Mouse (Mus musculus) adipocyte (in vitro differentiated cells): ENCODE measurements around the gene Mark4.

Experiments used
- DNase-seq: peaks from one replicate; pipeline ENCODE4 v3.0.0-alpha.2; 2016; ENCODE audit warnings: low spot score

The Mark4 gene

GRCm38 (mm10) chr7:19436276-19436675, 22.3 kb downstream of the Mark4 start:
- no peak for DNase-seq

- no peak for DNase-seq
Observed at GRCm38 (mm10) chr7:19432475-19432874, 26.1 kb downstream of the Mark4 start.

GRCm38 (mm10) chr7:19430402-19430801, 28.2 kb downstream of the Mark4 start:
- DNase-seq: no peak

- DNase-seq: no peak
Observed at GRCm38 (mm10) chr7:19429726-19430125, 28.9 kb downstream of the Mark4 start.

DNA sequence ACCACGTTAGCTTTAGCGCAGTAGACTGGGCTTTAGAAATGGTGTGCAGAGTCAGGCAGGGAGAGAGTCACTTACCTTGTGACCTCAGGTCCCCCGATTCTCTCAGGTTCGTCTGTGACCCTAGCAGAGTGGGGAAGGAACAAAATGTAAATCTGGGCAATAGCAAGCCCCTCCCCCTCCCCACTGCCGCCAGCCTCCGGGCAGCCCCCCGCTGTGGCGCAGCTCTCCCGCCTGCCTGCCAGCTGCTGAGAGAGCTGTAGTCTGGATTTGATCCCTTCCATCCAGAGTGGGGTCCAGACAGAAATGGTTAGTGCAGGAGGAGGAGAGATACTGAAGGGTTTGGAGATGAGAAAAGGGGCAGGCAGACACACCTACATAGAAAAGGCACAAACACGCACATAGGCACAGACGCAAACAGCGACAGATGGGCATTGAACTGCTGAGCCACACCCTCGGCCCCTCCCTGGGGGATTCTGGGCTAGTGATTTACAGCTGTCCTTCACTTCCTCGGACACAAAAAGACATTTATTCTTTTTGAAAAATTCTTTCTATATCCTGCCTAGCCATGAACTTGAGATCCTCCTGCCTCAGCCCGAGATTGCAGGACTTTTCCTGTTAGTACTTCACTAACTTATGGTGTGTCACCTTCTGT, 30.5 kb downstream of the Mark4 start:
- DNase-seq: no peak

DNA sequence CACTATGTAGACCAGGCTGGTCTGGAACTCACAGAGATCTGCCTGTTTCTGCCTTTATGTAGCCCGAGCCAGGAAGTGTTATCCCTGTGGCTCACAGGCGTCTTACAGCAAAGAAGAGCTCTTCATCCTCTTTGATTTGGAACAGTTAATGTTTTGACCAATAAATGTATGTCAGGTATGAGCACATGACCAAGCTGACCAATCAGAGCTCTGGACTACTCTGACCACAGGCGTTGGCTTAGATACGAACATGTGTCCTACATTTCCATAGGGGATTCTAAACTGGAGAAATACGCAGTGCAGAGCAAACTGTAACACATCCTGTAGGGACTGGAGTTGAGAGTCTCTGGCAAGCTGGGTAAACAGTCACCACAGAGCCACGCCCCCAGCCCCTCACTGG, 31.7 kb downstream of the Mark4 start:
- DNase-seq: no peak

DNA sequence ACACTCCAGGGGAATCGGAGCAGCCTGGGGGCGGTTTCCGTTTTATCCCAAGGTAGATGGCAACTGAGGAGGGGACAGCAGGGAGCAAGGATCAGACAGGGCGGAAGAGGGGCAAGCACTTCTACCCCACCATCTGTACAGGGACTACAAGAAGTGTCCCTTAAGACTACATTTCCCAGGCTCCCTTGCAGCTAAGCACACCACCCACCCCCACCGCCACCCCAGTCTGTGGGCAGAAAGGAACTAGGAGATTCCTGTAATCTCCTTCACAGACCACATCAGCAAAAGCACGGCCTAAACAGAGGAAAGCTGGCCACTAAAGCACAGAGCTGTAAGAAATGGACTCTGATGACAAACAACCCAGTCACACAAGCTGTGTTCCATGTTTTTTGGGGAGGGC, 32.3 kb downstream of the Mark4 start:
- DNase-seq: no peak

- DNase-seq: no peak
Observed at GRCm38 (mm10) chr7:19424051-19424450, 34.6 kb downstream of the Mark4 start.

GRCm38 (mm10) chr7:19423083-19423482, 35.5 kb downstream of the Mark4 start:
- no peak for DNase-seq

- DNase-seq: no peak
Observed at GRCm38 (mm10) chr7:19420821-19421636, 37.6 kb downstream of the Mark4 start.

DNA sequence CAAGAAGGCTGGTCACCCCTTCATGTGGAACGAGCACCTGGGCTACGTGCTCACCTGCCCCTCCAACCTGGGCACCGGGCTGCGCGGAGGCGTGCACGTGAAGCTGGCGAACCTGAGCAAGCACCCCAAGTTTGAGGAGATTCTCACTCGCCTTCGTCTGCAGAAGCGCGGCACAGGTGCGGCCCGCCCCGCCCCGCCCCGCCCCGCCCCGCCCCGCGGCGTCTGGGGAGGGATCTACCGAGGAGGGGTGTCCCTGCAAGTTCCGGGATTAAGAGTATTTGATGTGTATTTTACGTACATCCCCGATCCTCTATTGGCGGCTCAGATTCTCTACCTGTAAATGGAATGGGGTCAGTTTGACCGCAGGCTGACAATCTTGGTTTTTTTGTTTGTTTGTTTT, 38.5 kb downstream of the Mark4 start:
- no peak for DNase-seq

GRCm38 (mm10) chr7:19416590-19416989, 42.0 kb downstream of the Mark4 start:
- DNase-seq: no peak

DNA sequence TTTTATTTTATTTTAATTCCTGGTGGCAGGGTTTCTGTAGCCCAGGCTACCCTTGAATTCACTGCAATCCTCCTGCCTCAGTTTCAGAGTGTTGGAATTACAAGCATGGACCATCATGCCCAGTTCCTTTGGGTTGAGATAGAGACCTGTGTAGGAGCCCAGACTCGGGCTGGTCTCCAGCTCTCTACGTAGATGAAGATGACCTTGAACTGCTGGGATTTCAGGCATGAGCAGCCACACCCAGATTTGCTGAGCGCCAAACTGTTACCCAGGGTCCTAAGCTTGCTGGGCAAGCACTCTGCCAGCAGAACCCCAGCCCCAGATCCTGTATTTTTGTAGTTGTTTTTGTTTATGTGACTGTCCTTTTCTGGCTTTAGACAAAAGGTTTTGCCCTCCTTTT, 45.1 kb downstream of the Mark4 start:
- no peak for DNase-seq

DNA sequence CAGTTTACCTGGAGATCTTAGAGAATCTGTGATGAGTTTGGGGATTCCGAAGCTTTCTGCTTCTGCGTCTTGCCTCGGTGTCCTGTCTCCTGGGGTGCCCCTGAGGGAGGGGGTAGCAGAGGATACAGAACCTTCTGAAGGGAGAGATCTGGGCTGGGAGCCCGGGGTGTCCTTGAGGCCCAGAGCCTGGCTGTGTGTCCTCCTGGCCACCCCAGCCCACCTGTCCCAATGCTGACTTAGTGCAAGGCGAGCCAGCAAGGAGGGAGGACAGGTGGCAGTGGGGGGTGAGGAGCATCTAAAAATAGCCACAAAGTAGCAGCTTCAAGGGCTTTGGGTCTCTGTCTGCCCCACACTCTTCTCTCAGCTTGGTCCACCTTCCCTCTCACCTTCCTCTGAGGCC, 46.8 kb downstream of the Mark4 start:
- DNase-seq: no peak

GRCm38 (mm10) chr7:19410766-19411344, 47.8 kb downstream of the Mark4 start:
- DNase-seq: no peak

DNA sequence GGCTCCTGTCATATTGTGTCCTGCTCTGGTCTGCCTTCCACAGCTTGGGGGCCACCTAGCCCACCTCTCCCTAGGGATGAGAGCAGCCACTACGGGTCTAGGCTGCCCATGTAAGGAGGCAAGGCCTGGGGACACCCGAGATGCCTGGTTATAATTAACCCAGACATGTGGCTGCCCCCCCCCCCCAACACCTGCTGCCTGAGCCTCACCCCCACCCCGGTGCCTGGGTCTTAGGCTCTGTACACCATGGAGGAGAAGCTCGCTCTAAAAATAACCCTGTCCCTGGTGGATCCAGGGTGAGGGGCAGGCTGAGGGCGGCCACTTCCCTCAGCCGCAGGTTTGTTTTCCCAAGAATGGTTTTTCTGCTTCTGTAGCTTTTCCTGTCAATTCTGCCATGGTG, 48.9 kb downstream of the Mark4 start:
- no peak for DNase-seq

DNA sequence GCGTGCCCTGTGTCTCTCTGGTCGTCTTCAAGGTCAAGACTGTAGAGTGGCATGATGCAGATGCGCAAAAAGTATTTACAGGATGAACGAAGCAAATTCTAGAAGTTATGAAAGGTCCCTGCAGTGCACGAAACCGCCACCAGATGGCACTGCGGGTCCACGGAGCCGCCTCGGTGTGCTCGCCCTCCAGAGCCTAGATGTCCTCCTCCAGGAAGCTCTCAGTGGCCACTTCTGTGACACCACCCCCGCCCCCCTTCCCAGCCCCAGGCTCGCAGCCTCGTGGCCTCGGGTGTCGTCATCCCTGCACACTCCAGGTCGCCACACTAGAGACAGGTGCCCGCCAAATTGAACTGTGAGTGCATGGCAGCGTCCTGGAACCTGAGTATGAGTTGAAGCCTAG, 53.2 kb downstream of the Mark4 start:
- peak; percentile 61 for DNase-seq

DNA sequence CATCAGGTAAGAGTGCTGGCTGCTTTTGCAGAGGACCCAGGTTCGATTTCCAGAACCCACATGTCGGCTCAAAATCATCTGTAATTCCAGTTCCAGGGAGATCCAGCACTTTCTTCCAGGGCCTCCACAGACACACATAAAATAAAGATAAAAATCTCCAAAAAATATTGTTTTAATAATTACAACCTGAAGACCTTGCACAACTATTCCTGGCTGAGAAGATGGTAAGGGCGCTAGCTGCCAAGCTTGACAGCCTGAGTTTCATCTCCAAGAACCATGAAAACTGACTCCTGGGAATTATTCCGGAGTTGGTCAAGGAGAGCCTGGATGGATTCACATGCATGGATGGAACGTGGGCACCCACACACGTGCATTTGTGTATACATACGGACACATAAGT, 54.1 kb downstream of the Mark4 start, which contains the start of gene Ckm:
TSS of gene Ckm (plus strand) at position 301 of the 400 bp plus-strand sequence.
- no peak for DNase-seq

DNA sequence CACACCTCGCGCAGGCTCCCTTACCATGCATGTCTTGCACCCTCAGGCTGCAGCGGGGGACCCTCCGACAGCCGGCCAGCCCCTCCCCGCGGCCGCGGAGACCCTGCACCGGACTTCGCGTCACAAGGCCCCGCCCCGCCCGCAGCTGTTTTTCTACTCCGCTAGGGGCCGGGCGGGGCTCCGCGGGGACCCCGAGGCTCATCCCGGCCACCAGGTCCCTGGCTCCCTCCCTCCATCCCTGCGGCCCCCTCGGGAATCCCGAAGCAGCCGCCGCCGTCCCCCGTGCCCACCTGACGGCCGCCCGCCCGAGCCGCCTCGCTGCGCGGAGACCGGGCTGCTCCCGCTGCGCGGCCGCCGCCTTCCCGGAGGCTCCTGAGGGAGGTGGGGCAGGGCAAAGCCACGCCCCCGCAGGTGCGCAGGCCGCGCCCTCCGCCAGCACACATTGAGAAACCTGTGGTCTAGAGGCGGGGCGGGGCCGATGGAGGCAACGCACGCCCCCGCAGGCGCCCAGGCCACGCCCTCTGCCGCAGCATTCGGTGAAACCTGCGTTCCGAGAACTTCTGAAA, 54.8 kb downstream of the Mark4 start, which contains the start of gene Klc3:
TSS of gene Klc3 (minus strand) at position 374 of the 566 bp plus-strand sequence.
- no peak for DNase-seq

- no peak for DNase-seq
Observed at GRCm38 (mm10) chr7:19402535-19403112, 56.0 kb downstream of the Mark4 start.

DNA sequence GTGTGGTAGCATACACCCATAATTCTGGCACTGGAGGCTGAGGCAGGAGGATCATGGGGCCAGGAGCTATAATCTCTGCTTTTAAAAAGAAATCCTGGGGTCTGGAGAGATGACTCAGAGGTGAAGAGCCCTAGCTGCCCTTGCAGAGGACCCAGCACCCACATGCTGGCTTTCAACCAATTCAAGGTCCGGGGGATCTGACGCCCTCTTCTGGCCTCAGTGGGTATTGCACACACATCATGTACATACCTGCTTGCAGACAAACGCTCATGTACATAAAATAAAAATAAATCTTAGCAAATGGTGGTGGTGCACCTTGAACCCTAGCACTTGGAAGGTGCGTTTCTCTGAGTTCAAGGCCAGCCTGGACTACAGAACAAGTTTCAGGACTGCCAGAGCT, 57.7 kb downstream of the Mark4 start:
- DNase-seq: no peak

- no peak for DNase-seq
Observed at GRCm38 (mm10) chr7:19399496-19400280, 58.9 kb downstream of the Mark4 start.
